Mouse (Mus musculus): Measurements from ENCODE around the gene Bzw2. TPM values are rescaled to one million over a fixed set of nuclear protein-coding genes. Genes with fewer than 3 reads are reported as not detected.
"Not testable (repeated sequence)": the region's sequence is repeated elsewhere in the genome, so short reads cannot be mapped to it uniquely, and the experiment has no call there.

The Bzw2 gene
- 43.4 and 44.2 TPM in 2 replicates for polyA plus RNA-seq (2015; fragmentation: Nextera tagmentation; extraction: Ambion mirVana)

DNA sequence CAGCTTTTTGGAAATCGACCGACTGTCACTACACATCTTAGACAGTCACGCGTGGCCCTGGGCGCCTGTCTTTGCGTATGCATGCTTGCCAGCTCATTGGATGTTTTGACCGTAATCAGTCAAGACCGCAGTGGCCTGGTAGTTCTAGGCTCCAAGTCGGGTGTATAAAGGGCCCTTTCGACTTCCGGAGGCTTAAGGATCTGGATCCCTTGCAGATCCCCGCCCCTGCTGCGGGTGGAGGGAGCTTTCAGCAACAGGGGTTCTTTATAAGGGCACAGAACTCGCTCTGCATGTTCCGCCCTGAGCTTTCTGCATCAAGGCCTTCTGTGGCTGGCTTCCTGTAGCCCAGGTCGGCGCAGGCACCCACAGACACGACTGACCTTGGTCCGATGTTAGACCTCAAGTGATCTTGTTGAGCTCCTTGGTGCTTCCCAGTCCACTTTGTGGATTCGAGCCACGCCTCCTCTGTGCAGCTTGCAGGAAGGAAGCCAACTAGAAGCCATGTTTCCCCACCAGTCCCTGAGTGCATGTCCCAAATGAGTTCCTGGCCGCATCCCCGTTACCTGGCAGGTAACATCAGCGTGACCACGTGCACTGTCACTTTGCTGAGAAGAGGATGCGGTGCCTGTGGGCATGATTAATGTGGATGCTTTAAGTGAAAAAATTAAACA, at the start of gene Bzw2:
Bzw2 (minus strand) TSS at position 443 of the 671 bp plus-strand sequence.
- peaks cover 5% of the 10 kb centered on the region; the same call in 1 of the 2 replicates for H3K4me1 ChIP-seq (ENCODE audit: insufficient read depth, low read depth, low read length)
- H3K9me3 ChIP-seq (ENCODE audit: low read length), result no peaks in the 10 kb centered on the region
- peak within 1 kb of the TSS; percentile 78 for H3K9ac ChIP-seq (replicated peaks; ENCODE audit: low read depth)
- H3K4me2 ChIP-seq (replicated peaks; ENCODE audit: low read depth, low read length), result peak within 1 kb of the TSS; percentile 95
- peak; percentile 86 for DNase-seq (ENCODE audit: low spot score)
- WGBS, result 2% methylated on average over 26 of the region's 26 CpGs
- H3K27me3 ChIP-seq (replicated peaks; ENCODE audit: insufficient read depth, low read length), result no peaks in the 10 kb centered on the region
- H3K36me3 ChIP-seq (ENCODE audit: insufficient read depth, low read length), result no peaks in the 10 kb centered on the region
- ATAC-seq, result peak; percentile 39
- peak within 1 kb of the TSS; percentile 91 for H3K27ac ChIP-seq (ENCODE audit: low read length)
- TF ChIP-seq CTCF (IDR thresholded peaks at IDR 0.05), result no peak
- no peak for TF ChIP-seq EP300 (IDR thresholded peaks at IDR 0.05)
- peak within 1 kb of the TSS; percentile 84 for H3K4me3 ChIP-seq (ENCODE audit: low read depth, low read length)

- H3K4me2 ChIP-seq (replicated peaks; ENCODE audit: low read depth, low read length), result no peak overlapping the region; the same call in 1 of the 2 replicates
- no peak overlapping the region for H3K9ac ChIP-seq (replicated peaks; ENCODE audit: low read depth)
- WGBS, result 48% methylated on average over 9 of the region's 9 CpGs
- peak; percentile 78 for ATAC-seq
- H3K36me3 ChIP-seq (ENCODE audit: insufficient read depth, low read length), result no peaks in the 10 kb centered on the region
- DNase-seq (ENCODE audit: low spot score), result peak; percentile 76
- no peak overlapping the region for H3K27ac ChIP-seq (ENCODE audit: low read length)
- no peak overlapping the region for H3K4me3 ChIP-seq (ENCODE audit: low read depth, low read length)
- TF ChIP-seq EP300 (IDR thresholded peaks at IDR 0.05) (no peak), CTCF (IDR thresholded peaks at IDR 0.05) (no peak)
- H3K9me3 ChIP-seq (ENCODE audit: low read length), result no peaks in the 10 kb centered on the region
- no peaks in the 10 kb centered on the region for H3K4me1 ChIP-seq (ENCODE audit: insufficient read depth, low read depth, low read length)
- no peaks in the 10 kb centered on the region for H3K27me3 ChIP-seq (replicated peaks; ENCODE audit: insufficient read depth, low read length)
Measured at GRCm38 (mm10) chr12:36207072-36207799, 49.4 kb upstream of the Bzw2 start.

- not testable (repeated sequence) for ATAC-seq
Measured at GRCm38 (mm10) chr12:36205579-36206119, 47.8 kb upstream of the Bzw2 start.

GRCm38 (mm10) chr12:36194976-36195375, 37.1 kb upstream of the Bzw2 start:
- no peak overlapping the region for H3K4me2 ChIP-seq (replicated peaks; ENCODE audit: low read depth, low read length)
- DNase-seq (ENCODE audit: low spot score) (no peak), ATAC-seq (no peak)
- no peaks in the 10 kb centered on the region for H3K27me3 ChIP-seq (replicated peaks; ENCODE audit: insufficient read depth, low read length)
- 94% methylated on average over 7 of the region's 7 CpGs for WGBS
- TF ChIP-seq CTCF (IDR thresholded peaks at IDR 0.05), result no peak
- no peak for TF ChIP-seq EP300 (IDR thresholded peaks at IDR 0.05)
- H3K9ac ChIP-seq (replicated peaks; ENCODE audit: low read depth), result no peak overlapping the region
- H3K4me3 ChIP-seq (ENCODE audit: low read depth, low read length), result no peak overlapping the region
- H3K9me3 ChIP-seq (ENCODE audit: low read length), result peaks cover 7% of the 10 kb centered on the region; the same call in 1 of the 2 replicates
- H3K4me1 ChIP-seq (ENCODE audit: insufficient read depth, low read depth, low read length), result no peaks in the 10 kb centered on the region
- H3K36me3 ChIP-seq (ENCODE audit: insufficient read depth, low read length), result peaks cover 37% of the 10 kb centered on the region; the same call in 1 of the 2 replicates
- H3K27ac ChIP-seq (ENCODE audit: low read length), result no peak overlapping the region

More at GRCm38 (mm10) chr12:36205579-36206119, 47.8 kb upstream of the Bzw2 start:
- H3K4me3 ChIP-seq (ENCODE audit: low read depth, low read length); H3K9me3 ChIP-seq (ENCODE audit: low read length); H3K27me3 ChIP-seq (replicated peaks; ENCODE audit: insufficient read depth, low read length); DNase-seq (ENCODE audit: low spot score); H3K9ac ChIP-seq (replicated peaks; ENCODE audit: low read depth); H3K27ac ChIP-seq (ENCODE audit: low read length); H3K4me1 ChIP-seq (ENCODE audit: insufficient read depth, low read depth, low read length); H3K36me3 ChIP-seq (ENCODE audit: insufficient read depth, low read length); H3K4me2 ChIP-seq (replicated peaks; ENCODE audit: low read depth, low read length): not testable (repeated sequence)
- WGBS, result 49% methylated on average over 5 of the region's 5 CpGs

DNA sequence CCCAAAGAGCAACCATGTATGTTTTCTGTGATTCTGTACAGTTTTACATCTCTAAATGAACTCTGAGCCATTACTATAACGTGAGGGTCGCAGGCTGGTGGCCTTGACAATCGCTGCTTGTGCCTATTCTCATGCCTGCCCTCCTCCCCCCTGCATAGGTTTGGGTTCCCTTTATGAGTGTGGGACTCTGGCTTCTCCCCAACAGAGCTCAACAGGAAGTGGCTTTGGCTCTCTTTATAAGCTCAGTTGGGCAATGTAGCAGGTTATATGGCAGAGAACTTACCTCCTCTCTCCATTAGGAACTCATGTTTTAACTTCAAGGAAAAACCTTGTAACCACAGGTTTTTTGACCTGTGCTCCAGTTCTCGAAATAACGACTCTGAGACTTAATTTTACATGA, 32.5 kb upstream of the Bzw2 start:
- no peak for ATAC-seq
- H3K4me2 ChIP-seq (replicated peaks; ENCODE audit: low read depth, low read length), result no peak overlapping the region
- no peak overlapping the region for H3K9ac ChIP-seq (replicated peaks; ENCODE audit: low read depth)
- H3K27ac ChIP-seq (ENCODE audit: low read length), result no peak overlapping the region
- peak; percentile 14 for DNase-seq (ENCODE audit: low spot score)
- no peaks in the 10 kb centered on the region for H3K27me3 ChIP-seq (replicated peaks; ENCODE audit: insufficient read depth, low read length)
- no peaks in the 10 kb centered on the region for H3K9me3 ChIP-seq (ENCODE audit: low read length)
- no peak for TF ChIP-seq CTCF (IDR thresholded peaks at IDR 0.05)
- TF ChIP-seq EP300 (IDR thresholded peaks at IDR 0.05), result no peak
- H3K4me1 ChIP-seq (ENCODE audit: insufficient read depth, low read depth, low read length), result no peaks in the 10 kb centered on the region
- 87% methylated on average over 5 of the region's 5 CpGs for WGBS
- H3K36me3 ChIP-seq (ENCODE audit: insufficient read depth, low read length), result peaks cover 19% of the 10 kb centered on the region; the same call in 1 of the 2 replicates
- H3K4me3 ChIP-seq (ENCODE audit: low read depth, low read length), result no peak overlapping the region

DNA sequence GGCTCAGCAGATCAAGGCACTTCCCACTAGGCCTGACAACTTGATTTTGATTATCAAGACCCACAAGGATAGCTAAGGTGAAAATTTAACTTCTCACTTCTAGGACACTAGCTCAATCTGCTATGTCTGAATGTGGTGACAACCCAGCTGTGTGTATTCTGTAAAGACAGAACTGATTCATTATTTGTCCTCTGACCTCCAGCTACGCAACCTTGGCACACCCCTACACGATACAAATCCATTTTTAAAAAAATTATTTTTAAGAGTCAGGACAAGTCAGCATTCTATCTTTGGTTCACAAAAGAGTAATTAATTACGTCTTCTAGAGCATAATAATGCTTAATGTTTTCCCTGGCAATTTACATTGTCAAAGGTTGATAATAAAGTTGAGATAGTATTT, 31.7 kb upstream of the Bzw2 start:
- DNase-seq (ENCODE audit: low spot score), result no peak
- peaks cover 13% of the 10 kb centered on the region; the same call in 1 of the 2 replicates for H3K36me3 ChIP-seq (ENCODE audit: insufficient read depth, low read length)
- H3K4me2 ChIP-seq (replicated peaks; ENCODE audit: low read depth, low read length), result no peak overlapping the region
- TF ChIP-seq CTCF (IDR thresholded peaks at IDR 0.05), result no peak
- no peak for TF ChIP-seq EP300 (IDR thresholded peaks at IDR 0.05)
- no peaks in the 10 kb centered on the region for H3K4me1 ChIP-seq (ENCODE audit: insufficient read depth, low read depth, low read length)
- no peaks in the 10 kb centered on the region for H3K27me3 ChIP-seq (replicated peaks; ENCODE audit: insufficient read depth, low read length)
- no peak overlapping the region for H3K4me3 ChIP-seq (ENCODE audit: low read depth, low read length)
- H3K9ac ChIP-seq (replicated peaks; ENCODE audit: low read depth), result no peak overlapping the region
- no peak overlapping the region for H3K27ac ChIP-seq (ENCODE audit: low read length)
- H3K9me3 ChIP-seq (ENCODE audit: low read length), result no peaks in the 10 kb centered on the region
- WGBS, result 87% methylated on average over 3 of the region's 3 CpGs
- no peak for ATAC-seq
